Mouse (Mus musculus) forebrain, embryonic 11.5 days (tissue): ENCODE measurements at regions not wholly inside any gene's neighbourhood (a gene's known extent, or its start where the extent isn't known, plus 50 kb on each side); places are given as distances from the start of the nearest gene placed in this dataset.

Source experiments
- ATAC-seq: fragments of 200-750 bp; cut with Nextera tagmentation; replicated peaks from 2 replicates; pipeline ENCODE4 v1.8.0; 2017; ENCODE audit warnings: moderate TSS enrichment; ENCODE audit not compliant: low FRiP score
- DNase-seq: peaks from one replicate; pipeline ENCODE4 v3.0.0-alpha.2; 2017; ENCODE audit warnings: low spot score
- H3K27ac ChIP-seq: fragments of 300-500 bp; sonication (generic); 2 replicates; pipeline ENCODE4 v1.5.1; 2014; ENCODE audit warnings: low read depth, low read length
- H3K27me3 ChIP-seq: fragments of 300-500 bp; sonication (generic); 2 replicates; pipeline ENCODE4 v1.6.1; 2014; ENCODE audit warnings: mild to moderate bottlenecking, low read length, mixed read lengths; ENCODE audit not compliant: control insufficient read depth, insufficient read depth
- H3K36me3 ChIP-seq: fragments of 300-500 bp; sonication (generic); 2 replicates; pipeline ENCODE4 v1.6.1; 2014; ENCODE audit warnings: mild to moderate bottlenecking, low read length, moderate library complexity, mixed read lengths; ENCODE audit not compliant: control insufficient read depth, insufficient read depth
- H3K4me1 ChIP-seq: fragments of 300-500 bp; sonication (generic); replicated peaks from 2 replicates; pipeline ENCODE4 v1.6.1; 2014; ENCODE audit warnings: low read length, mixed read lengths; ENCODE audit not compliant: control insufficient read depth, insufficient read depth
- H3K4me2 ChIP-seq: fragments of 300-500 bp; sonication (generic); 2 replicates; pipeline ENCODE4 v1.6.1; 2014; ENCODE audit warnings: low read depth, mild to moderate bottlenecking, low read length, moderate library complexity, mixed read lengths; ENCODE audit not compliant: severe bottlenecking
- H3K4me3 ChIP-seq: fragments of 300-500 bp; sonication (generic); 2 replicates; pipeline ENCODE4 v1.5.1; 2014; ENCODE audit warnings: low read depth, low read length
- H3K9ac ChIP-seq: fragments of 300-500 bp; sonication (generic); 2 replicates; pipeline ENCODE4 v1.6.1; 2014; ENCODE audit warnings: low read length
- H3K9me3 ChIP-seq: fragments of 300-500 bp; sonication (generic); 2 replicates; pipeline ENCODE4 v1.6.1; 2016; ENCODE audit warnings: low read length, mixed read lengths; ENCODE audit not compliant: control insufficient read depth
- WGBS: fragments of 180-500 bp; shearing (Covaris S2); extraction: QIAGEN DNeasy Blood & Tissue Kit; methylation state at CpG from one replicate; pipeline ENCODE4 v1.1.7; 2014; 5-methylcytosine and 5-hydroxymethylcytosine counted together

DNA sequence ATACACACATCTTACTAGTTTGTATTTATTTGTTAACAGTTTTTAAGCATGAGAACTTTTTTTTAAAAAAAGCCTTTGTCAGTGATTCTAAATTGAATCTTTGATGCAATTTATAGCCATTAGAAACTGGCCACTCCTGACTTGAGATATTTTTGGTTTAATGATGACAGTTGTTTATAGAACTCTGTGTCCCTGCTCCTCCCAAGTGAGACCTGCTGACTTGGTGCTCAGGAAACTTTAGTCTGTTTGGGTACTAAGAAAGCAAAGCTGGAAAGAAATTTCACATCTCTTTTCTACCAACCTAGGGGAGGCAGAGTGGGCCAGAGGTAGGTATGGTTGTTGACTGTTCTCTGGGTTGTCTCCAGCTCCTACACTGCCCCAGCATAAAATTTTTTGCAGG is 214.0 kb upstream of the Nampt start:
- no peak overlapping the region for H3K4me3 ChIP-seq

DNA sequence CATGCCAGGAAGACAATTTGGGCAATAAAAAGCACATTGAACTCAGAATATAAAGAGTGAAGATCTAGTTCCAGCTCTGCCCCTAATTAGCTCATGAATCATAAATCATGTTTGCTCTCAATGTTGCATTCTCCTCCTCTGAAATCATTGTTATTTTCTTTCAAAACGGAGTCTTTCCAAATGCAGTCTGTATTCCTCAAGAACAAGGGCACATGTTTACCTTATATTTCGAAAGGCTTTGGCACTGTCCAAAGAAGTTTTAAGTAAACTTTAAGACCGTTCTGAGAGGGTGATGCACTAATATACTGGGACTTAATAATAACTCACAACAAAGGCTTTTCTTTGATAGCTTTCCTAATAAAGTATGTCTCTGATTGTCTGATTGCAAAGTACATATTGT is 204.3 kb upstream of the Nampt start:
- H3K27me3 ChIP-seq, result no peaks in the 10 kb centered on the region
- DNase-seq (no peak), ATAC-seq (no peak)
- no peak overlapping the region for H3K27ac ChIP-seq
- 83% methylated on average over 3 of the region's 3 CpGs for WGBS
- H3K4me3 ChIP-seq, result no peak overlapping the region
- H3K9me3 ChIP-seq, result no peaks in the 10 kb centered on the region
- no peaks in the 10 kb centered on the region for H3K4me1 ChIP-seq
- H3K4me2 ChIP-seq, result no peak overlapping the region
- H3K9ac ChIP-seq, result no peak overlapping the region
- no peaks in the 10 kb centered on the region for H3K36me3 ChIP-seq

More for the DNA sequence above, 214.0 kb upstream of the Nampt start:
- DNase-seq (no peak), ATAC-seq (no peak)
- Histone ChIP-seq H3K36me3 (no peaks in the 10 kb centered on the region), H3K27ac (no peak overlapping the region), H3K4me2 (no peak overlapping the region), H3K9ac (no peak overlapping the region), H3K9me3 (no peaks in the 10 kb centered on the region), H3K27me3 (no peaks in the 10 kb centered on the region), H3K4me1 (no peaks in the 10 kb centered on the region)

DNA sequence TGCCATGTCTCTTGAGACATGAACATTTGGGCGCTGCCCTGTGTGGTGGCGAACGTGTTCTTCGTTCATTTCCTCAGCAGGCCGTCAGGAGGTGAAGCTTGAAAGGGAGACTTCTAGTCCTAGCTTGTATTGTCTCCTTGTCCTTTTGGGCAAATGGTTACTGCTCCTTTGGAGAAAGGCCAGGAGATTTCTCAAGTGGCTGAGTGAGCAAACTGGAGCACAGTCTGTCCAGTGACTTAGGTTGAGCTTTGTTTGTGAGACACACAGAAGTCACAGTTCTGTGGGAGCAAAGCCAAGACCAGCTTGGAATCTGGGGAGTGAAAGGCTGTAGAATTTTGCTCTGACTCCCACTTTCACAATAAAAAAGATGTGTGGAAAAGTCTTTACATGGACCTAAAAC is 203.3 kb upstream of the Nampt start:
- Histone ChIP-seq H3K9me3 (no peaks in the 10 kb centered on the region), H3K4me2 (no peak overlapping the region), H3K27ac (no peak overlapping the region), H3K9ac (no peak overlapping the region), H3K27me3 (no peaks in the 10 kb centered on the region), H3K4me1 (no peaks in the 10 kb centered on the region), H3K4me3 (no peak overlapping the region), H3K36me3 (no peaks in the 10 kb centered on the region)
- DNase-seq, result no peak
- ATAC-seq, result no peak
- 93% methylated on average over 5 of the region's 5 CpGs for WGBS

DNA sequence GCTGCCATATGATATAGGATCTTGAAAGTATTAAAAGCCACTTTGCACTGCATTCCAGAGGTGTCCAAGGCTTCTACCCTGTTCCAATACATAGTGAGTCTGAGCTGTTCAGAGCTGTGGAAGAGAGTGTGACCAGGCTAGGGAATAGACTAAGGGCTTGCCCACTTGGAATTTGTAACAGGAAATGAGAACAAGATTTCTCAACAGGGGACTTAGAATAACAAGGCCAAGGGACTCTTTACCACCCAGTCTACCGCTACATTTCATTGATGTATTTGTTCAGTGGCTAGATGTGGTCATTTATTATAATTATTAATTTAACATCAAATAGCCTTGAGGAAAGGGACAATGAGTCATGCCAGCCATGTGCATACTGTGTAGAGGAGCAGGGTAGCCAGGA is 202.3 kb upstream of the Nampt start:
- H3K27me3 ChIP-seq, result no peaks in the 10 kb centered on the region
- no peak overlapping the region for H3K4me2 ChIP-seq
- H3K4me1 ChIP-seq, result no peaks in the 10 kb centered on the region
- ATAC-seq, result no peak
- H3K36me3 ChIP-seq, result no peaks in the 10 kb centered on the region
- no peak for DNase-seq
- no peak overlapping the region for H3K27ac ChIP-seq
- no peaks in the 10 kb centered on the region for H3K9me3 ChIP-seq
- 76% methylated on average over 1 of the region's 1 CpGs for WGBS
- no peak overlapping the region for H3K4me3 ChIP-seq
- no peak overlapping the region for H3K9ac ChIP-seq

DNA sequence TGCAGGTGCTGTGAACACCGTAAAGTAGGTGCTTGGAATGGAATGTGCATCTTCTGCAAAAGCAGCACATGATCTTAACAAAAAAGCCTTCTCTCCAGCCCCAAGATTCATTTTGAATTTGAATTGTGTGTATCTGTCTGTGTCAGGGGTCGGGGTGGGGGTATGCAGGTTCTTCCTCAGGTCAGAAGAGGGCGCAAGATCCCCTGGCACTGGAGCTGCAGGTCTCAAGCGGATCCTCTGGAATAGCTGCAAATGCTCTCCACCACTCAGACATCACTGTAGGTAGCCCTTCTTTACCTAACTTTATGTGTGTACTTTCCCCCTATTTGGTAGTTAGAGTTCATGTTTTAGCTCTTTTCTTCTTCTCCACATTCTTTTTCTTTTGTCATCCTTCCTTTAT is 199.5 kb upstream of the Nampt start:
- H3K27me3 ChIP-seq, result no peaks in the 10 kb centered on the region
- H3K36me3 ChIP-seq, result no peaks in the 10 kb centered on the region
- 64% methylated on average over 4 of the region's 4 CpGs for WGBS
- ATAC-seq (no peak), DNase-seq (no peak)
- H3K27ac ChIP-seq, result no peak overlapping the region
- H3K9ac ChIP-seq, result no peak overlapping the region
- no peaks in the 10 kb centered on the region for H3K9me3 ChIP-seq
- no peak overlapping the region for H3K4me2 ChIP-seq
- H3K4me1 ChIP-seq, result no peaks in the 10 kb centered on the region
- H3K4me3 ChIP-seq, result no peak overlapping the region

DNA sequence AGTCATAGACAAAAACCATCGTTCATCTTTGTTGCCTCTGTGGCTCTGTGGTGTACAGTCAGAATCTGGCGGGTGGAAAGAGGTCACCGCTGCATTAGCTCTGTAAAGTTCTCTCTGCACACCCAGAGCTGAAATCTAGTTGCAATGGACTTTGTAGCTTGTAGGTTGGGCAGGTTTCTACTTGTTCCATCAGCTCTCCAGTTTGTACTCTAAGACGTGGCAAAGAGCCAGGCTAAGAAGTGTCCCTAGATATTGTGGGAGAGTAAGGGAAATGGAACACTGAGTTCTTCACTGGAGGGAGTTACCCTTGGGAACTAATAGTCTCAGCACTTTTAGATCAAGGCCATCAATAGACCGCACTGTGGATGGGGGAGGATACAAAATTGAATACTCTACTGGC is 197.6 kb upstream of the Nampt start:
- DNase-seq, result no peak
- H3K36me3 ChIP-seq, result no peaks in the 10 kb centered on the region
- no peak overlapping the region for H3K4me3 ChIP-seq
- ATAC-seq, result no peak
- H3K27ac ChIP-seq, result no peak overlapping the region
- no peaks in the 10 kb centered on the region for H3K4me1 ChIP-seq
- no peak overlapping the region for H3K9ac ChIP-seq
- no peaks in the 10 kb centered on the region for H3K27me3 ChIP-seq
- H3K4me2 ChIP-seq, result no peak overlapping the region
- WGBS, result 89% methylated on average over 5 of the region's 5 CpGs
- no peaks in the 10 kb centered on the region for H3K9me3 ChIP-seq

DNA sequence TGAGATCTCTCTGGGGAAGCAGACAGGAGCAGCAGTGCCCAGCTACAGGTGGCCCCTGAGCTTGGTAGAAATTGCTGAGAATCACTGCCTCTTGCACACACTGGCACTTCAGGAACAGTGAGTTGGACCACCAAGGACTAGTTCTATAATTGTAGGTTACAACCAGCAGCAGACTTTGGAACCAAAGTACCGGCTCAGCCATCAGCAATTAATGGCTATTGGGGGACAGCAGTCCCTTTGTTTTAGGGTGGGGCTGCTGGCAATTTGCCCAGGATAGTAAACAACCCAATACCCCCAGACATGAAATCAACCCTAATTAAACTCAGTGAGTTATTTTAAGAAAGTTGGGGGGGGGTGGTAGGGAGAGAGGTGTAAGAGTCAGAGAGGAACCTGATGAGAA is 190.8 kb upstream of the Nampt start:
- H3K4me1 ChIP-seq, result no peaks in the 10 kb centered on the region
- H3K4me2 ChIP-seq, result no peak overlapping the region
- H3K27me3 ChIP-seq, result 0 out of 2 replicates have a peak, but pooled peaks cover 2% of the 10 kb centered on the region
- no peak; the same call in 1 of the 2 replicates for ATAC-seq
- DNase-seq, result no peak
- H3K9ac ChIP-seq, result no peak overlapping the region
- H3K36me3 ChIP-seq, result no peaks in the 10 kb centered on the region
- H3K4me3 ChIP-seq, result no peak overlapping the region
- WGBS, result 72% methylated on average over 1 of the region's 1 CpGs
- H3K27ac ChIP-seq, result no peak overlapping the region
- no peaks in the 10 kb centered on the region for H3K9me3 ChIP-seq

DNA sequence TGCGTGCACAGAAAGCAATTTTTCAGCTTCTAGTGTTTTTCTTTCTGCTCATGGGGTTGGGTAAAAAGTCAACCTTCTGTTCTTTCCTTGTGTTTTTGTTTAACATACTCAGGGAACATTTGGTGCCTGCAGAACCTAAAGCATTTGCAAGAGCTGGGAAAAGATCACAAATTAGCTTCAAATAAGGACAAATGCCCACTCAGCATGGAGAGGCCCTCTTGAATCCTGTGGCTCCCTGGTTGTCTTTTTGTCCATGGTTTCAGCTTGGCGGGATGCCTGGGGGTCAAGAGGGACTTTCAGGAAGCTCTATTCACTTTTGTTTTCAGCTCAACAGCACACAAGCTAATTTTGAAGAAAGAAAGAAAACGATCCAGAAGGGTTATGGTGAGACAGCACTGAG is 186.4 kb upstream of the Nampt start:
- Histone ChIP-seq H3K36me3 (no peaks in the 10 kb centered on the region), H3K27ac (no peak overlapping the region), H3K4me2 (no peak overlapping the region), H3K9me3 (no peaks in the 10 kb centered on the region), H3K9ac (no peak overlapping the region), H3K4me1 (no peaks in the 10 kb centered on the region; the same call in 1 of the 2 replicates), H3K4me3 (no peak overlapping the region), H3K27me3 (peaks cover 5% of the 10 kb centered on the region)
- WGBS, result 20% methylated on average over 3 of the region's 3 CpGs
- ATAC-seq (no peak), DNase-seq (no peak)

DNA sequence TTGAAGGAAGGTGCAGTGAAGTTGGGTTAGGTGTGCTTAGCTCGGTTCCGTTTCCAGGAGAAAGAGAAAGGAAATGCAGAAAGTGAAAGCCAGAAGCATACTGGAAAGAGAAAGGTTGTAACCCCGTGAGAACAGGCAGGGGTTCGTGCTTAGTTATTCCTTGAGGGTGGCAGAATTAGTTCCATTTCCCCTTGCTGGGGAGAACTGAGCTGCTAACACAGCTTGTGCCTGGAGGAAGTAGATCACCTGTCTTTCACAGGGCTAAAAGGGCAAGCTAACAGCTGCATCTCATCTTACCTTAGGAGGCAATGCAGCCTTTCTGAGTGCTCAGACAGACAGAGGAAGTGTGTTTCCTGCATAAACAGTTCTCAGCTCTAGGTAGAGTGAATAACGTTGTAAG is 184.3 kb upstream of the Nampt start:
- Histone ChIP-seq H3K9ac (no peak overlapping the region), H3K27ac (no peak overlapping the region), H3K4me1 (no peaks in the 10 kb centered on the region; the same call in 1 of the 2 replicates), H3K27me3 (peaks cover 5% of the 10 kb centered on the region), H3K9me3 (no peaks in the 10 kb centered on the region), H3K36me3 (no peaks in the 10 kb centered on the region), H3K4me2 (no peak overlapping the region), H3K4me3 (no peak overlapping the region)
- WGBS, result 64% methylated on average over 5 of the region's 5 CpGs
- ATAC-seq, result no peak
- DNase-seq, result no peak
